Mouse (Mus musculus): ENCODE measurements around the gene Ehbp1l1.

DNA sequence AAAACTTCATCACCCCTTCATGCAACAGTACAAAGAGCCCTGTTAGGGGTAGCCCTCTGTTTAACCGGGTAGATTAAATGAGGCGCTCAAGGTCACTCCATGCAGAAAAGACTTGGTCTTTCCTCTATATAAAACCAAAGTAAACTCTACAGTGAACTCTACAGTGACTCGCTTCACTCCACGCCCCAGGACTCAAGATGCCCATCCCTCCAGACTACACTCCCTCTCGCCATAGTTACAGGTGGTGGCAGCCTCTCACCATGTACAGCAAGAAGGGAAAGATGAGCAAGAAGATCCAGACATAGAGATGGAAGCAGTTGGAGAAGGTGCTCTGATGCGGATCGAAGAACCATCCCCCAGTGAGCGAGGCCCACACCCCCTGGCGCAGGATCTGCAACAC is 38.4 kb downstream of the Ehbp1l1 start:
- TF ChIP-seq CTCF (IDR thresholded peaks at IDR 0.05; ENCODE audit: control insufficient read depth, insufficient read depth, insufficient replicate concordance, low read depth, low read length) (no peak), POLR2A (IDR thresholded peaks at IDR 0.05; ENCODE audit: control insufficient read depth, low read depth, low read length) (no peak)
